In the genomic region with DNA sequence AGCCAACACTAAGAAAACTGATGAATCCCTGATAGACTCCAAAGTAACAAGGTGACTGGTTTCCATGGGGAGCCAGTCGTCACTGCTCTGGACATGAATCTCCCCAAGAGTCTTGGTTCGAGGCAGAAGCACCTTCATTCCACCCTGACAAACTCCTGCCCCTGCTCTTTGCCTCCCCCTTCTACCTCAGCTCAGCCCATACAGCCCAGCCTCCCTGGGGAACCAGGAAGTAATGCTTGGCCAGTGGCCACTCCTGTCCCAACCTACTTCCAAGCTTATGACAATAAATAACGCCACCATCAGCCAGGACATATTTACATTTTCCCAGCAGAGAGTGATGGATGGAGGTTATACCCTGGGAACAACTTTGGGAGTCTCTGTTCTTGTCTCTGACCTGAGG, we compare ENCODE assay signal across 19 mouse cellular contexts. TPM values are rescaled to one million over a fixed set of nuclear protein-coding genes. Genes with fewer than 3 reads are reported as not detected.
DNase-seq lines count a peak whose midpoint lies in the region; ATAC-seq and TF ChIP-seq lines count a peak whose summit lies in the region.
"Had no signal": no experiment of that assay in that cellular context is flagged by ENCODE, and none has a peak within 500 bp of the region (broad histone marks: within the 10 kb centered on the region; RNA-seq: fewer than 3 reads in every experiment).

No protein-coding gene starts in this region.

- TF ChIP-seq CTCF in kidney, postnatal 0 days (IDR thresholded peaks at IDR 0.05; ENCODE audit: low read depth): no peak
- TF ChIP-seq CTCF in kidney, adult 2 months (conservative IDR thresholded peaks at IDR 0.05; ENCODE audit: insufficient read depth, insufficient read length, low read depth, low read length): no peak
- no peak for TF ChIP-seq CTCF in lung, adult 2 months (IDR thresholded peaks at IDR 0.05; ENCODE audit: insufficient read depth, low read length)
- no peak for TF ChIP-seq CTCF in cerebellum, adult 2 months (IDR thresholded peaks at IDR 0.05; ENCODE audit: borderline replicate concordance, insufficient read depth, low read depth, low read length)

- H3K9me3 ChIP-seq in heart, embryonic 12.5 days (replicated peaks): no peaks in the 10 kb centered on the region
- H3K9me3 ChIP-seq in kidney, postnatal 0 days (replicated peaks; ENCODE audit: low read length): no peaks in the 10 kb centered on the region
- H3K9me3 ChIP-seq: embryonic facial prominence, embryonic 13.5 days; forebrain, embryonic 13.5 days; hindbrain, embryonic 12.5 days had no signal

- peaks cover 13% of the 10 kb centered on the region for H3K4me1 ChIP-seq in heart, embryonic 12.5 days (replicated peaks)
- H3K4me1 ChIP-seq in kidney, postnatal 0 days (replicated peaks; ENCODE audit: insufficient read depth, low read length): no peaks in the 10 kb centered on the region
- H3K4me1 ChIP-seq in kidney, adult 2 months (ENCODE audit: control insufficient read depth, insufficient read depth, low read length): no peaks in the 10 kb centered on the region
- H3K4me1 ChIP-seq in lung, adult 2 months (ENCODE audit: control insufficient read depth, insufficient read depth, low read length): peaks cover 17% of the 10 kb centered on the region
- no peaks in the 10 kb centered on the region; the same call in 1 of the 2 replicates for H3K4me1 ChIP-seq in cerebellum, adult 2 months (ENCODE audit: control insufficient read depth, insufficient read depth, low read length)
- H3K4me1 ChIP-seq: embryonic facial prominence, embryonic 13.5 days; forebrain, embryonic 13.5 days; hindbrain, embryonic 12.5 days had no signal

- H3K9ac ChIP-seq in heart, embryonic 12.5 days: no peak overlapping the region
- no peak overlapping the region for H3K9ac ChIP-seq in kidney, postnatal 0 days (ENCODE audit: low read depth, low read length)
- H3K9ac ChIP-seq: embryonic facial prominence, embryonic 13.5 days; forebrain, embryonic 13.5 days; forebrain, postnatal 0 days; hindbrain, embryonic 12.5 days had no signal

- no peak overlapping the region for H3K4me3 ChIP-seq in heart, embryonic 12.5 days
- H3K4me3 ChIP-seq in kidney, postnatal 0 days (replicated peaks; ENCODE audit: low read depth, low read length): no peak overlapping the region
- no peak overlapping the region for H3K4me3 ChIP-seq in kidney, adult 2 months (ENCODE audit: insufficient read depth, low read depth, low read length)
- H3K4me3 ChIP-seq in lung, adult 2 months (replicated peaks; ENCODE audit: extremely low read depth, low read depth, low read length): no peak overlapping the region
- H3K4me3 ChIP-seq in cerebellum, adult 2 months (replicated peaks; ENCODE audit: insufficient read depth, low read depth, low read length): no peak overlapping the region
- H3K4me3 ChIP-seq: embryonic facial prominence, embryonic 13.5 days; forebrain, embryonic 13.5 days; hindbrain, embryonic 12.5 days had no signal

- ATAC-seq in heart, embryonic 12.5 days (ENCODE audit: insufficient number of reproducible peaks, low FRiP score): no peak
- ATAC-seq in kidney, postnatal 0 days (replicated peaks; ENCODE audit: low FRiP score, low read depth): no peak
- ATAC-seq: forebrain, embryonic 13.5 days; forebrain, postnatal 0 days had no signal

- WGBS in heart, embryonic 12.5 days: 51% methylated on average over 3 of the region's 3 CpGs
- WGBS in kidney, postnatal 0 days: 38% methylated on average over 3 of the region's 3 CpGs
- WGBS in kidney, adult 2 months: 46% methylated on average over 3 of the region's 3 CpGs
- WGBS in lung, adult 2 months: 21% methylated on average over 3 of the region's 3 CpGs
- 53% methylated on average over 3 of the region's 3 CpGs for WGBS in cerebellum, adult 2 months

- no peak overlapping the region for H3K4me2 ChIP-seq in heart, embryonic 12.5 days
- H3K4me2 ChIP-seq in kidney, postnatal 0 days (ENCODE audit: low read length): no peak overlapping the region
- H3K4me2 ChIP-seq: embryonic facial prominence, embryonic 13.5 days; forebrain, embryonic 13.5 days; hindbrain, embryonic 12.5 days had no signal

- H3K36me3 ChIP-seq in heart, embryonic 12.5 days: no peaks in the 10 kb centered on the region
- no peaks in the 10 kb centered on the region for H3K36me3 ChIP-seq in kidney, postnatal 0 days (ENCODE audit: insufficient read depth, low read length)
- H3K36me3 ChIP-seq in kidney, adult 2 months (ENCODE audit: control insufficient read depth, insufficient read depth, low read length): no peaks in the 10 kb centered on the region
- H3K36me3 ChIP-seq: hindbrain, embryonic 12.5 days had no signal

- peak; percentile 74 for DNase-seq in heart, adult 11 months
- DNase-seq in kidney, postnatal 0 days (ENCODE audit: low spot score): peak; percentile 28
- no peak for DNase-seq in kidney, adult 2 months
- peak; percentile 23 for DNase-seq in lung, postnatal 10 days
- DNase-seq in lung, adult 2 months: no peak
- no peak for DNase-seq in cerebellum, adult 2 months
- DNase-seq: adrenal gland, postnatal 10 days; cerebellum, adult 11 months; cerebellum, adult 9-10 months; cerebellum, postnatal 25 days; forebrain, postnatal 0 days; gastrocnemius, postnatal 14 days; heart, postnatal 10 days; heart, postnatal 4 days had no signal

- TF ChIP-seq POLR2A in kidney, adult 2 months (IDR thresholded peaks at IDR 0.05; ENCODE audit: low read depth, low read length): no peak
- TF ChIP-seq POLR2A in lung, adult 2 months (IDR thresholded peaks at IDR 0.05; ENCODE audit: borderline replicate concordance, extremely low read depth, low read depth, low read length): no peak
- TF ChIP-seq POLR2A in cerebellum, adult 2 months (IDR thresholded peaks at IDR 0.05; ENCODE audit: borderline replicate concordance, insufficient read depth, low read length): no peak

- H3K27ac ChIP-seq in heart, embryonic 12.5 days (ENCODE audit: poor library complexity, severe bottlenecking): no peak overlapping the region
- H3K27ac ChIP-seq in kidney, postnatal 0 days: no peak overlapping the region
- H3K27ac ChIP-seq in kidney, adult 2 months (ENCODE audit: insufficient read depth, low read depth, low read length): no peak overlapping the region
- H3K27ac ChIP-seq in cerebellum, adult 2 months (ENCODE audit: insufficient read depth, low read length): no peak overlapping the region
- H3K27ac ChIP-seq: embryonic facial prominence, embryonic 13.5 days; forebrain, embryonic 13.5 days; hindbrain, embryonic 12.5 days had no signal

- H3K27me3 ChIP-seq in heart, embryonic 12.5 days (replicated peaks): no peaks in the 10 kb centered on the region
- H3K27me3 ChIP-seq in kidney, postnatal 0 days (ENCODE audit: insufficient read depth, low read length): no peaks in the 10 kb centered on the region
- no peaks in the 10 kb centered on the region for H3K27me3 ChIP-seq in kidney, adult 2 months (replicated peaks; ENCODE audit: control insufficient read depth, insufficient read depth, low read length)
- no peaks in the 10 kb centered on the region for H3K27me3 ChIP-seq in cerebellum, adult 2 months (ENCODE audit: control insufficient read depth, insufficient read depth, low read length)
- H3K27me3 ChIP-seq: embryonic facial prominence, embryonic 13.5 days; forebrain, embryonic 13.5 days; hindbrain, embryonic 12.5 days had no signal

RNA-seq across cellular contexts. Expression of a gene that starts 45.9 kb away (rescaled TPM):
- polyA plus RNA-seq in heart, embryonic 12.5 days (2016; fragmentation: Nextera tagmentation; extraction: Ambion mirVana): 98.0 and 100 TPM in 2 replicates
- polyA plus RNA-seq in kidney, postnatal 0 days (2015; fragmentation: Nextera tagmentation; extraction: Ambion mirVana): 162 and 187 TPM in 2 replicates
- 302 and 308 TPM in 2 replicates for polyA plus RNA-seq in kidney, adult 2 months (2012; rRNA removed)
- polyA plus RNA-seq in lung, adult 2 months (2012; rRNA removed): 126 and 133 TPM in 2 replicates
- polyA plus RNA-seq in cerebellum, adult 2 months (2012; rRNA removed): 8.2 and 8.9 TPM in 2 replicates

RNA-seq across cellular contexts. Expression of a gene that starts 54.6 kb away (rescaled TPM):
- 0.10 and 0.17 TPM in 2 replicates for polyA plus RNA-seq in heart, embryonic 12.5 days (2016; fragmentation: Nextera tagmentation; extraction: Ambion mirVana)
- polyA plus RNA-seq in kidney, postnatal 0 days (2015; fragmentation: Nextera tagmentation; extraction: Ambion mirVana): 0.37 and 0.58 TPM in 2 replicates
- 0.19 and 0.27 TPM in 2 replicates for polyA plus RNA-seq in kidney, adult 2 months (2012; rRNA removed)
- 0.87 and 1.1 TPM in 2 replicates for polyA plus RNA-seq in lung, adult 2 months (2012; rRNA removed)
- polyA plus RNA-seq in cerebellum, adult 2 months (2012; rRNA removed): 0.10 and 0.24 TPM in 2 replicates
- polyA plus RNA-seq: C2C12 had no signal

Comparison
In these comparisons a context has a peak if more than half of its experiments do, and no peak if none do; other contexts are left out.
1. DNase-seq: peak in heart, adult 11 months (single experiment), kidney, postnatal 0 days (single experiment) and lung, postnatal 10 days (single experiment); none in kidney, adult 2 months (single experiment), lung, adult 2 months (single experiment) and cerebellum, adult 2 months (0 of 2).